Mouse (Mus musculus) left cerebral cortex, postnatal 4 days (tissue): ENCODE results near the gene Sh3bgrl2. TPM values are rescaled to one million over a fixed set of nuclear protein-coding genes. Genes with fewer than 3 reads are reported as not detected.
"Not testable (repeated sequence)": the region's sequence is repeated elsewhere in the genome, so short reads cannot be mapped to it uniquely, and the experiment has no call there.

Source experiments
- DNase-seq: peaks from one replicate; pipeline ENCODE4 v3.0.0-alpha.2; 2022
- intact Hi-C: fragments of 180-260 bp; cut with DNase I; formaldehyde crosslinking; loops from one replicate; pipeline ENCODE4 v1.15.1; 2025
- total RNA-seq, 2 experiments: library from RNA; stranded (reverse); gene quantifications; 2 replicates each; pipeline ENCODE4 v1.2.3; 2021

Sh3bgrl2 gene
- total RNA-seq, result 10 to 100 TPM; 12.7 to 14.1 TPM

- intact Hi-C loops, result no loop called here
- DNase-seq, result peak; percentile 81
Measured at GRCm38 (mm10) chr9:83547830-83548689, at the start of gene Sh3bgrl2. Gene Sh3bgrl2, plus strand, starts transcription at chr9:83548327.

- DNase-seq, intact Hi-C loops: not testable (repeated sequence)
Measured at GRCm38 (mm10) chr9:83519081-83519480, 29.0 kb upstream of the Sh3bgrl2 start.

GRCm38 (mm10) chr9:83519510-83520155 lies 28.5 kb upstream of the Sh3bgrl2 start:
- no peak for DNase-seq

GRCm38 (mm10) chr9:83527341-83528060 lies 20.6 kb upstream of the Sh3bgrl2 start:
- intact Hi-C loops, result no loop called here
- no peak for DNase-seq

More at GRCm38 (mm10) chr9:83519510-83520155, 28.5 kb upstream of the Sh3bgrl2 start:
- intact Hi-C loops, result no loop called here

GRCm38 (mm10) chr9:83533044-83533769 lies 14.9 kb upstream of the Sh3bgrl2 start:
- DNase-seq, result no peak
- intact Hi-C loops, result no loop called here

- no peak for DNase-seq
- intact Hi-C loops, result no loop called here
Measured at GRCm38 (mm10) chr9:83536959-83537358, 11.2 kb upstream of the Sh3bgrl2 start.

- intact Hi-C loops, result no loop called here
- no peak for DNase-seq
Measured at GRCm38 (mm10) chr9:83537510-83537909, 10.6 kb upstream of the Sh3bgrl2 start.

- intact Hi-C loops, result no loop called here
- DNase-seq, result peak; percentile 51
Measured at GRCm38 (mm10) chr9:83537921-83538536, 10.1 kb upstream of the Sh3bgrl2 start.

- no peak for DNase-seq
- intact Hi-C loops, result no loop called here
Measured at GRCm38 (mm10) chr9:83539809-83540491, 8.2 kb upstream of the Sh3bgrl2 start.

GRCm38 (mm10) chr9:83540492-83540857 lies 7.7 kb upstream of the Sh3bgrl2 start:
- intact Hi-C loops, result no loop called here
- no peak for DNase-seq

- DNase-seq, result peak; percentile 37
- intact Hi-C loops, result no loop called here
Measured at GRCm38 (mm10) chr9:83540975-83541374, 7.2 kb upstream of the Sh3bgrl2 start.

- intact Hi-C loops, result no loop called here
- no peak for DNase-seq
Measured at GRCm38 (mm10) chr9:83545240-83545639, 2.9 kb upstream of the Sh3bgrl2 start.

- intact Hi-C loops, result no loop called here
- no peak for DNase-seq
Measured at GRCm38 (mm10) chr9:83546316-83546715, 1.8 kb upstream of the Sh3bgrl2 start.

- intact Hi-C loops, result no loop called here
- no peak for DNase-seq
Measured at GRCm38 (mm10) chr9:83547229-83547628, 898 bp upstream of the Sh3bgrl2 start.

- intact Hi-C loops, result no loop called here
- DNase-seq, result no peak
Measured at GRCm38 (mm10) chr9:83549866-83550265, 1.7 kb downstream of the Sh3bgrl2 start.

GRCm38 (mm10) chr9:83551116-83551515 lies 3.0 kb downstream of the Sh3bgrl2 start:
- intact Hi-C loops, result no loop called here
- DNase-seq, result no peak

- intact Hi-C loops, result no loop called here
Measured at GRCm38 (mm10) chr9:83551632-83552031, 3.5 kb downstream of the Sh3bgrl2 start.

GRCm38 (mm10) chr9:83555580-83555979 lies 7.5 kb downstream of the Sh3bgrl2 start:
- intact Hi-C loops, result no loop called here
- DNase-seq, result no peak

More at GRCm38 (mm10) chr9:83551632-83552031, 3.5 kb downstream of the Sh3bgrl2 start:
- no peak for DNase-seq

GRCm38 (mm10) chr9:83556236-83556635 lies 8.1 kb downstream of the Sh3bgrl2 start:
- DNase-seq, result peak; percentile 12
- intact Hi-C loops, result no loop called here
